Mouse (Mus musculus) mouse trophoblast stem cell (cell line): ENCODE measurements around the gene Fuca1.
"Not testable (repeated sequence)": the region's sequence is repeated elsewhere in the genome, so short reads cannot be mapped to it uniquely, and the experiment has no call there.

Experiments
- in situ Hi-C, 2 experiments: fragments of 300-500 bp; cut with MseI, MboI; formaldehyde crosslinking; loops; 2 replicates in 1 of 2; 3 replicates in 1 of 2; pipeline ENCODE4 v1.15.1; 2025

Gene Fuca1

DNA sequence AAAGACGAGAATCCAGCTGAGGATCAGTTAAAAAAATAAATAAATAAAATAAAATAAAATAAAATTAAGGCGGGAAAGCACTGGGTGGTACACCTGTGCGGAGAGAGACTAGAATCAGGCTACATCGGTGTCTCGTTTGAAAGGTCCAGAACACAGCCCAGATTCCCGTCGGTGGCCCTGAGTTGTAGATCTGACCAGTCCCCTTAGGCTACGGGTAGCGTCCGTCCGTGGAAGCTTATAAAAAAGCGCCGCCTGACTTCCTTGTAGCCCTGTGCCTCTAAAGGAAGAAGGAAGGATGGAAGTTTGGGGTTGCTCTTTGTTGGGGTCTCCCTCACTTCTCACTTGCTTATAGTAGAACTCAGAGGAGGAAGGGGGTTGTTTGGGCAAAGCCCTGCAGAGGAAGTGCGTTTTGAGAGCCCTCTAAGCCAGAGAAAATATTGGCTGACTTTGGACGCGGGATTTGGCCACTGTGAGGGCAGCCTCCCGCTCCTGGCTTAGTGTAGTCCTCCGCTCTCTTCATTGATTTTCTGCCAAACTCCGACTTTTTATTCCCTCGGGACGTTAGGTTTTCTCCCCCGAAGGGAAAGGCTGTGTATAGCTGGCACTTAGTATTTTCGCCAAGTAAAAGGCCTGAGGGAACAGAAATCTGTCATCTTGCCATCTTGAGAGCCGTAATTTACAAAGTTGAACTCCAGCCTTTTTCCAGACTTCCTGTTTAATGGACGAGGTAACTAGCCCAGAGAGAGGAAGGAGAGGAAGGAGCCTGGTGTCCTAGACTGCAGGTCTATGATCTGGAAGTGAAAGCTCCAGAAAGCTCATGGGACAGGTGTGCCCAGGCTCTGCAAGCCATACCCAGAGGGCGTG is 954 bp downstream of the Fuca1 start:
- in situ Hi-C loops, result no loop called here

DNA sequence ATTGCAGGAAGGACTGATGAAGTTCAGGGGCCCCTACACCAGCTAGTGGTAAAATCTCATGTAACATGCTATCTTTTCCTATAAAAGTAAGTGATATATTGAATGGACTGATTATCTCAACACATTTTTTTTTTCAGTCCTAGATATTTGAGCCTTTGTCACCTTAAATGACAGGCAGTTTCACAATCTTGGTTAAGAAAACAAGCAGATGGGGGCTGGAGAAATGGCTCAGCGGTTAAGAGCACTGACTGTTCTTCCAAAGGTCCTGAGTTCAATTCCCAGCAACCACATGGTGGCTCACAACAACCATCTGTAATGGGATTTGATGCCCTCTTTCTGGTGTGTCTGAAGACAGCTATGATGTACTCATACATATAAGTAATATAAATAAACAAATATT is 1.7 kb downstream of the Fuca1 start:
- in situ Hi-C loops, result no loop called here

DNA sequence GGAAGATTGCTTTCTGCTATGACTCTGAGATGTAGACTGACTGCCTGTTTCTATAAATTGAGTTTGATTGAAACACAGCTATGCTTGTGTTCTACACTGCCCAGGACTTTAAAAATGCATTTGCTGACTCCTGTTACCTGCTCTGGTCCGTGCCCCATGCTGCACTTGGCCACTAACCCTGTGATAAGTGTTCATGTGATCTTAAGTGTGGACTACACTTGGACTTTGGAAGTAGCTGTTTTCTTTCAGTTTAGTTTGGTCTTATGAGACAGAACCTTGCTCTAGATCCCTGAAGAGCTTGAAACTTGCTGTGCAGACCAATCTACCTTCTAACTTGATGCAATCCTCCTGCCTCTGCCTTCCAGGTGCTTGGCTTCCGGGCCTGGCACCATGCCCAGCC is 3.9 kb downstream of the Fuca1 start:
- in situ Hi-C loops, result no loop called here

DNA sequence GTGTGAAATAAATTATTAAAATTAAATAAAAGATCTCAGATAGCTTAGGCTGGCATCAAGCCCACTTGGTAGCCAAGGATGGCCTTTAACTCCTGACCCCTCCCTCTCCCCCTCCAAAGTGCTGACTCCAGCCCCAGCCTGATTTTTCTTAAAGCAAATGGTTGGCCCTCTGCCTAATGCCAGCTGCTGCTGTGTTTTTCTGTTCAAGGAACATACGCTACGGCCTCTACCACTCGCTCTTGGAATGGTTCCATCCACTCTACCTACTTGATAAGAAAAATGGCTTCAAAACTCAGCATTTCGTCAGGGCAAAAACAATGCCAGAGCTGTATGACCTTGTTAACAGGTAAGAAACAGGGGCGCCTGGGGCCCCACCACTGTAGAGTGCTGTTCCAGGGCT is 4.8 kb downstream of the Fuca1 start:
- in situ Hi-C loops, result no loop called here

DNA sequence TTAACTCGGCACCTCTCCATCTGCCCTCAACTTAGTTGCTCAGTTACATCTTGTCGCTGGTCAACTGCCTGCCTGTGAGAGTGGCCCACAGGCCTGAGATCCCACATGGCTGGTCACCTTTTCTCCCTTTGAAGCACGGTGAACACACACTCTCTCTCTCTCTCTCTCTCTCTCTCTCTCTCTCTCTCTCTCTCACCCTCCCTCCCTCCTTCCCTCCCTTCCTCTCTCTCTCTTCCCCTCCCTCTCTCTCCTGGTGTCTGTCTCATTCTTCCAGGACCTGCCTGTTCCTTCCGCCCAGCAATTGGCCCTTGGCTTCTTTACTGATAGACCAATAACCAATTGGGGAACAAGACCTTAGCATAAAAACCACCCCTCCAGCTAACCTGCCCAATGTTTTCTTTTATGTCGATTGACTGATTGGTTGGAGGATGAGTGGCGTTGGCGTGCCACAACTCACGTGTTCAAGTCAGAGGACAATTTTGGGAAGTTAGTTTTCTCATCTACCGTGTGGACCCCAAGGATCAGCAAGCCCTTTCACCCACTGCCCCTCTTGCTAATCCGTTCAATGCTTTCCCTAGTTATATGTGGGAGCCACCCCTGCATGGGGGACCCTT is 5.8 kb downstream of the Fuca1 start:
- in situ Hi-C loops, result no loop called here

DNA sequence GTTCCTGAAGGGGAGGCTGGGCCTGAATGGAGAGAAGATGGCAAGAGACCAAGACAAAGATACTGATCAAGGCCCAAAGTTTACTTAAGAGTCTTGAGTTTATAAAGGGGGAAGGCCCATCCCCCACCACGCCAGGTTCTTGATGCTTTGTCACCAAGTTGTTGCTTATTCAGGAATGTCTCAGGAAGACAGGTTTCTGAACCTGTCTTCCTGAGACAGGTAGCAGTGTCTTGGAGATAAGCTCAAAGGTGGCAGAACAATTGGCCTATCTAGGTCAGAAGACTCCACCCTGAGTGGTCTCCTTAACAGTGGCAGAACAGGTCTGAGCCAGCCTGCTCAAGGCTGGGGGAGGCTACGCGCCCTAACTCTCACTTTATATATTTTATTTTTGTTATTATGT is 6.3 kb downstream of the Fuca1 start:
- in situ Hi-C loops, result no loop called here

DNA sequence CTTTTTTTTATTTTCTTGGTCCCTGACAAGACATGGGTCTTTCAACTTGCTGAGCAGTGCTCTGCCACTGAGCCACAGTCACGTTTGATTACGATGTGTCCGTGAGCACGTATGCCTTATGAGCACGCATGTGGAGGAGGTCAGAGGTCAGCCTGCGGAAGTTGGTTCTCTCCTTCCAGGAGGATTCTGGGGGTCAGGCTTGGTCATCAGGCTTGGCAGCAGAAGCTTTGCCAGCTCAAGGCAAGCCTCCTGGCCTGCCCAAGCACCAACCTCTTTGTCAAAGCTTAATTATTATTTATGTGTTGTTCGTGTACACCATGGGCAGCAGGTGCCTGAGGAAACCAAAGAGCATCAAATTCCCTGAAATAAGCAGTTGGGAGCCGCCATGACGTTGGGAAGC is 7.8 kb downstream of the Fuca1 start:
- in situ Hi-C loops, result no loop called here

DNA sequence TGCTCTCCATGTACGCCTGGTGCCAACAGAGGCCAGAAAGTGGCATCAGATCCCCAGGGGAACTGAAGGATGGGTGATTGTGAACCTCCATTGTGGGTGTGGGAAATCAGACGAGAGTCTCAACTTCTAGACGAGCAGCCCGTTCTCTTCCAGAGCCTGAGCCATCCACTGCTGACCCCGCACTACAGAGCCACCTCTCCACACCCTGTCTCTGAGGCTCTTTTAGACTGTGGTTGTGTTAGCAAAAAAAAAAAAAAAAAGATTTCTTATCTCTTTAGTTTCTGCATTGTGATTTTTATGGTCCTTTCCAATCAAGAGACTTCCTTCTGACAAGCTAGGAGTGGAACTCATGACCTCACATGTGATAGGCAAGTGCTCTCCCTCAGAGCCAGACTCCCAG is 8.9 kb downstream of the Fuca1 start:
- in situ Hi-C loops, result no loop called here

DNA sequence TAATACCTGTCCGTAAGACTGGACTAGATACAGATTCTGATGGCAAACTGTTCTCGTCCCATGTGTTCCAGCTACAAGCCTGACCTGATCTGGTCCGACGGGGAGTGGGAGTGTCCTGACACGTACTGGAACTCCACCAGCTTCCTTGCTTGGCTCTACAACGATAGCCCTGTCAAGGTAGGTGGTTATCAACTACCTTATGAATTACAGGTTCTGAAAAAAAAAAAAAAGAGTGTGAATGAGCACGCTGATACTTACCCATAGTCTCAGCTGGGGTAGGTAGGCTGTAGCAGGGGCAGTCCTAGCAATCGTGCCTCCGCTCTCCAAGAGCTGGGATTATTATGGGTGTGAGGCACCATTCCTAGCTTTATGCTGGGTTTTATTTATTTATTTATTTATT is 9.3 kb downstream of the Fuca1 start:
- in situ Hi-C loops, result loop anchor here in 1 of 2 experiments (10.0 kb wide), 1 partner anchor 45 kb away; no protein-coding TSS in a partner anchor

DNA sequence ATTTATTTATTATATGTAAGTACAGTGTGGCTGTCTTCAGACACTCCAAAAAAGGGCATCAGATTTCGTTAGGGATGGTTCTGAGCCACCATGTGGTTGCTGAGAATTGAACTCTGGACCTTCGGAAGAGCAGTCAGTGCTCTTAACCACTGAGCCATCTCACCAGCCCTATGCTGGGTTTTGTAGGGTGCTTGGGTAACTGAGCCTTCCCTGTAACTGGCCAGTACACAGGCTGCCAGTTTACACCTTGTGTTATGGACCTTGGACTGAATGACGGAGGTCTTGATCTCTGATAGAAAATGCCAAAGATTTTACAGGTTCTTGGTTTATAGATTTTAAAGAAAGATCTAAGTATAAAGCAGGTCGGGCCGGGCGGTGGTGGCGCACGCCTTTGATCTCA is 9.7 kb downstream of the Fuca1 start:
- in situ Hi-C loops, result loop anchor here in 1 of 2 experiments (10.0 kb wide), 1 partner anchor 45 kb away; no protein-coding TSS in a partner anchor

DNA sequence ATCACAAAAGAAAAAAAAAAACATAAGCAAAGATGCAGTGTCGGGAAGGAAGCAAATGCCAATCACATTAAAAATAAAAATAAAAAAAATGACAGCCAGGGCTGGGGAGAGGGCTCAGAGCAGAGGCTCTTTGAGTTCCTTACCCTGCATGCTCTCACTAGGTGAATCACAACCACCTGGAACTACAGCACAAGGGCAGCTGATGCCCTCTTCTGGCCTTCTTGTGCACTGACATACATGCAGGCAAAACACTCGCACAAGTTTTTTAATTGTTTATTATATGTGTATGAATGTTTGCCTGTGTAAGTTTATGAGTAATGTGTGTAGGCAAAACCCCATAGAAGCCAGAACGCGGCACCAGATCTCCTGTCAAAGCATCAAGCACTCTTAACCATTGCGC is 11.3 kb downstream of the Fuca1 start:
- in situ Hi-C loops, result loop anchor here in 1 of 2 experiments (10.0 kb wide), 1 partner anchor 47 kb away; no protein-coding TSS in a partner anchor

DNA sequence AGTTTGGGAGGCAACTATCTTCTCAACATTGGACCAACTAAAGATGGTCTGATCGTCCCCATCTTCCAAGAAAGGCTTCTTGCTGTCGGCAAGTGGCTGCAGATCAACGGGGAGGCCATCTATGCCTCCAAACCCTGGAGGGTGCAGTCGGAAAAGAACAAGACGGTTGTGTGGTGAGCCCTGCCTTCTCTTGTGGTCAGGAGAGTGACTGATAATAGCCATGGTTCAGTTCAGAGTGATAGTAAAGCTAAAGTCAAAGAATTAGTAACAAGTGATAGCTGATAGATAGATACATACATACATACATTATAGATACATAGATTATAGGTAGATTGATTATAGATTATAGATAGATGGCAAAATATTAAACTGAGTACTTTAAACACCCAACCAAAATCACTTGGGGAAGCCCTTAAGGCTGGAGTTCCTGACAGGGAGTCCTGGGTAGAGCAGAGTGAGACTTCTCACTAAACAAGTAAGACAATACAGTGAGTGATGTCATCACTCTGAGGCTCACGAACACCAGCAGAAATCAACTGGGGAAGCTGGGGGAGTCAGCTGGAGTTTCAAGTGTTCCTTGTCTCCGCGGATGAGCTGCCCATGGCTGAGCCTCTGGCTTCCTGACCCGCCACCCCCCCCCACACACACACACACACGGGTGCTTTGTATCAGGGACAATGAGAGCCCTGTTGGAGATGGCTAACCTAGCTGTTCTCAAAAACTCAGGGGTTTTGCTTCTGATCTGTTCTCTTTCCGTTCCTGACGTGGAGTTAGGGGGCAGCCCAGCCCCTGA is 14.4 kb downstream of the Fuca1 start:
- in situ Hi-C loops, result loop anchor here in 1 of 2 experiments (10.0 kb wide), 1 partner anchor 50 kb away; no protein-coding TSS in a partner anchor

DNA sequence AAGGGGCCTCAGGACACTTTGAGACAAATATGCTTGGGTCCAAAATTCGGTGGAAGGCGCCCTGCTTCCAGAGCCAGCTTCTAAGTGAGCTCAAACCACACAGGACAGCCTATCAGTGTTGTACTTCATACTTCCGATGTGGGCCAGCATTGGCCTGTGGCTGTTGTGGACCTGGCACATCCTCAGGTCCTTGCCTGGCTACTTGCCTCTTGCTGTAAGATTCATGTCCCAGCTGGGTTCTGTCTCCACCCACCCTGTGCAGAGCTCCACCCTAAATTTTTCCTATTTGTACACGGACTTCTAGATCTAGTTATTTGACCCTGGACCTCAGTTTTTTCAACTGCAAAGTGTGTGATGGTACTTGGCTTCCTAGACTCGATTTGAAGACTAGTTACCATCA is 15.0 kb downstream of the Fuca1 start:
- in situ Hi-C loops, result loop anchor here in 1 of 2 experiments (10.0 kb wide), 1 partner anchor 51 kb away; no protein-coding TSS in a partner anchor

DNA sequence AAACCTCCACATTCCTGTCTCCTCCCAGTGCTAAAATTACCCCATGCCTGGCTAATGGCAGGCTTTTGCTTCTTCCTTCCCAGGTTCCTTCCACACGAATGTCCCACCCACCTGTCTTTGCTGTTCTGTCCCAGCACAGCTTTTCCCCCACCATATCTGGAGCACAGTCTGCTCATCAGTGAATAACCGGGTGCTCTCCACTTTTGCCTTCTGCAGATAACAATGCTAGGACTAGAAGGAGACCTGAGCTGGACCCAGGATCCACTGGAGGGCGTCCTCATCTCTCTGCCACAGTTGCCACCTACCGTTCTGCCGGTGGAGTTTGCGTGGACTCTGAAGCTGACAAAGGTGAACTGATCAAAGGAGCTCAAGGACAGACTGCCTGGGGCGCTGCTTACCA is 18.3 kb downstream of the Fuca1 start:
- in situ Hi-C loops, result loop anchor here in 1 of 2 experiments (10.0 kb wide), 1 partner anchor 54 kb away; no protein-coding TSS in a partner anchor

DNA sequence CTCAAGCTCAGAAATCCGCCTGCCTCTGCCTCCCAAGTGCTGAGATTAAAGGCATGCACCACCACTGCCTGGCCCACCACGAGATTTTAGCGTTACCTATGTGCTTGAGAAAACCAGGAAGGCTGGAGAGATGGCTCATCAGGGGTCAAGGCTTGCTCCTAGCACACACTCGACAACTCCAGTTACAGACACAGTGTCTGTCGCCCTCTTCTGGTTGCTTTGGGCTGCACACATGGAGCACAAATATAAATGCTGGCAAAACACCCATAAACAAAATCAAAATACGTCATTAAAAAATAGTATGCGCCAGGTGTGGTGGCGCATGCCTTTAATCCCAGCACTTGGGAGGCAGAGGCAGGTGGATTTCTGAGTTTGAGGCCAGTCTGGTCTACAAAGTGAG is 20.5 kb downstream of the Fuca1 start:
- in situ Hi-C loops, result not testable (repeated sequence)

DNA sequence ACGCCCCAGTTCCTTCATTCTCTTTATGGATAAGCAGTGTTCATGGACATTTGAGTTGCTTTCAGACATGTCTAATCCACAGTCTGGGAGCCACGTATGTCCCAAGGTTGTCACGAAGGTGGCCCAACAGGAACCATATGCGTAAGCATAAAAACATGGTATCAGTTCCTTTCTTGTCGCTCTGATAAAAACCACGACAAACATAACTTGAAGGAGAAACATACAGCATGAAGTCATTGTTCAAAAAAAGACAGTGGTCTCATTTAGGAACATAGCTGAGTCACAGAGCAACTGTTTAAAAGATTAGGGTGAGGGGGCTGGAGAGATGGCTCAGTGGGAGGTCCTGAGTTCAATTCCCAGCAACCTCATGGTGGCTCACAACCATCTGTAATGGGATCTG is 21.7 kb downstream of the Fuca1 start:
- in situ Hi-C loops, result no loop called here

DNA sequence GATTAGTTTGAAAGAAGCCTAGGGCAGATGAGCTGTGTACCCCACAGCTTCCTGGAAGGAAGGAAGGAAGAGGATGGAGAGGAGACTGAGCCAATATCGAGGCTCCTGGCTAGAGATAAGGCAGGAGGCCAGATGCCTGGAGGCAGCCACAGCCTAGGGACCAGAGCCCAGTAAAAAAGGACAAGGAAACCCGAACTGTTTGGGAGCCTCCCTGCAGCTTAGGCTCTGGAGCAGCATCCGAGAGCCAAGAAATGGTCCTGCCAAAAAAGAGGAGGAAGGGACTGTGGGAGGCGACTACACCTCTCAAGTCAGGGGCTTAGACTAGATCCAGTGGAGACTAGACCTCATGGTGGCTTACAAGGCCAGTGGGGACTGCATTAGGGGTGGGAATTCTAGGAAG is 22.9 kb downstream of the Fuca1 start:
- in situ Hi-C loops, result no loop called here

DNA sequence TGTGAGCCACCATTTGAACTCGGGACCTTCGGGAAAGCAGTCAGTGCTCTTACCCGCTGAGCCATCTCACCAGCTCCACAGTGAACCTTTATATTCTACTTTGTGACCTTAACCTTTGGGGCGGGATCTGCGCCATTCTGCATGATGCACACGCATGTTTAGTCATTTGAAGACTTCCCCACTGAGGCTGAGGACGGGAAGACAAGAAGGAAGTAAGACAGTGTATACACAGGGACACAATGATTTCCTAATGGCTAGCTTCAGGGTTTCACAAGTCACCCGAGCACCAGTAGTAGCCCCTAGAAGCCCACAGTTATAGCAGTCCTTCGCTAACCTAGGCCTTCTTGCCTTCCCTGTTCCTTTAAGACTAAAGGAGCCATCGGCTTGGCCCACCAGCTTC is 25.2 kb downstream of the Fuca1 start:
- in situ Hi-C loops, result no loop called here

DNA sequence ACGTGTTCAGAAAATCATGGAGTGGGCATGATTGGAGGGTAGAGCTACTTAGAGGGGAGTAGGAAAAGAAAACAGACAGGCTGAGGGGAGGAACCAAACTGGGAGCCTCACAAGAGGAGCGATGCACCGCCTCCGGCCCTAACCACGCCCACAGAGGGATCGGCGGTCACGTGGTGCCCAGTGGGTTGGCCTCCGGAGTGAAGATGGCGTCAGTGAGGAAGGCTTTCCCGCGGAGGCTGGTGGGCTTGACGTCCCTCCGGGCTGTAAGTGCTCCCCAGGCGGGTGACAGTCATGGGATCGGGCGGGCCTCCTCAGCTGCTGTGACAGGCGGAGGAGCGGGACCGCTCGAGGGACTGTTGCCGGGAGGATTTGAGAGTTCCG is 25.7 kb downstream of the Fuca1 start, which contains the start of gene Hmgcl:
Hmgcl (plus strand) TSS at position 171 of the 381 bp plus-strand sequence.
- in situ Hi-C loops, result no loop called here

DNA sequence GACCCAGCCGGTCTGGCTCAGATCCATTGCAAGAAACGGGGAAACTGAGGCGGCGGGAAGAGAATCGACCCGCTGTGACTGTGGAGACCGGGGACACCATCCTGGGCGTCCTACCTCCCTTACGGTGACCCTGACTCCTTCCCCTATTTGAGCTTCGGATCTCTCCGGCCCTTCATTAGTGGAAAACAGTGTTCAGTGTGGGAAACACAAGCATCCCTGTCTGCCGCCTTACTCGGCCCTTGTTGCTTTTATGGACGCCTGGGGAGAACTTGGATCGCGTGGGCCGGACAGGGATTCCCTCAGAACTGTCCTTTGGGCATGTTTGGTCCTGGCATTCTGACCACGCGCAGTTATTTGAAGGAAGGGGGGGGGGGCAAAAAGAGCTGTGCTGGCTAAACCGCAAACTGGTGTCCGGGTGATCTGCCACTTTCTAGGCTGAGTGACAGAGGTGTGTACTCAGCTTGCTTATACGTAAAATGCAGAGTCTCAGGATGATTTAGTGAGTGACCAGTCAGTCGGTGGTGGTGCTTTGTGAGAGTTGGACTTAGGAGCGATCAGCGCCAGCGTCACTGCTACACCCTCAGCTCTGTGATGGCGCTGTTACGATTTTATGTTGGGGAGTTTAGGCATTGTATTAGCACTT is 26.2 kb downstream of the Fuca1 start:
- in situ Hi-C loops, result no loop called here

DNA sequence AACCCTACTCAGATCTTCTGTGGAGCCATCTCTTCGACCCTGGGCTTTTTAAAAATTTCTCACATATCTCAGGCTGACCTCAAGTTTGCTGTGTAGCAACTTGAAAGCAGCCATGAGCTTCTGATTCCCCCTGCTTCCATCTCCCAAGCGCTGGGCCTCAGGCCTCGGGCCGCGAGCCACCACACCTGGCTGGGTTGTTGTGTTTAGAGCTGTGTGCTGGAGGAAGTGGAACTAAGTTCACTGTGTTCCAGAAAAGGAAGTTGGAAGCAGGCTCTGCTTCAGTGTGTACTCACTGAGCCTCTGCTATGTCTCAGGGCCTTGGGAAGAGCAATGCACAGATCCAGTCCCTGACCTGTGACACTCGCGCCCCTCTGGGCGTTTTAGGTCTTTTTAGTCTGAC is 27.6 kb downstream of the Fuca1 start:
- in situ Hi-C loops, result no loop called here

DNA sequence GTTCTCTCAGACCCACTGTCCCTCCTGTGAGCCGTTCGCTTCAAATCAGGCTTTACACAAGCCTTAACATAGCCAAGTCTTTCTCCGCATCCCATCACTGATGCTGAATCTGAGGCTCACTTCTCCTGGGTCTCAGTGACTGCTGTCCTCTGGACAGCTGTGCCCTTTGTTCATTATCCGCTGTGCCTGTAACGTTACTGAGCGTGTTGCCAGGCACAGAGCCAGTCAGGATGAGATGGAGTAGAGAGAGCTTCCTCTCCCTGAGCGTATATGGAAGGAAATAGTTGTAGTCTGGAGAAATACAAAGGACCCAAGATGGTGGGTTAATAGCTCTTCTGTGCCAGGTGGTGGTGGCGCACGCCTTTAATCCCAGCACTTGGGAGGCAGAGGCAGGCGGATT is 28.9 kb downstream of the Fuca1 start:
- in situ Hi-C loops, result no loop called here
